ENCODE assay signal across 24 mouse cellular contexts in the genomic region with DNA sequence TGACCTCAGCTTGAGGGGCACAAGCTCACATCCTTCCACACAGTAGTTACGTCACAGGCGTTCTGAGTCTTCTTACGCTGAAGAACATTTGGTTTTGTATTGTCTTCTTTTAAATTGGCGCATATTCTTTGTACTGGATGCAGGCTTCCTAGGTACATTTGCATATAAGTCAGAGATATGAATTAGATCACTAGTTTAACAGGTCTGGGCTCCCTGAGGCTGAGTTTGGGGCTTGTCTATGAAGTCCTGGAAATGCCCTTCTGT.
DNase-seq lines count a peak whose midpoint lies in the region; ATAC-seq and TF ChIP-seq lines count a peak whose summit lies in the region.
"Had no signal": no experiment of that assay in that cellular context is flagged by ENCODE, and none has a peak within 500 bp of the region (broad histone marks: within the 10 kb centered on the region; RNA-seq: fewer than 3 reads in every experiment).

No protein-coding gene starts in this region.

- H3K9ac ChIP-seq in heart, embryonic 13.5 days = no peak overlapping the region
- H3K9ac ChIP-seq in heart, adult 2 months (ENCODE audit: low read depth, low read length) = no peak overlapping the region
- no peak overlapping the region for H3K9ac ChIP-seq in hindbrain, postnatal 0 days (replicated peaks; ENCODE audit: low read length)
- no peak overlapping the region for H3K9ac ChIP-seq in ES-Bruce4 (ENCODE audit: low read depth, poor library complexity, severe bottlenecking)
- H3K9ac ChIP-seq: hindbrain, embryonic 15.5 days; intestine, embryonic 15.5 days; liver, embryonic 12.5 days; liver, postnatal 0 days; midbrain, embryonic 12.5 days had no signal

- intact Hi-C loops in heart, adult 2 months (cut with DNase I) = no loop called here

- H3K36me3 ChIP-seq in heart, embryonic 13.5 days = no peaks in the 10 kb centered on the region
- no peaks in the 10 kb centered on the region for H3K36me3 ChIP-seq in heart, adult 2 months (ENCODE audit: control insufficient read depth, insufficient read depth, low read length)
- H3K36me3 ChIP-seq in hindbrain, embryonic 10.5 days = no peaks in the 10 kb centered on the region
- no peaks in the 10 kb centered on the region for H3K36me3 ChIP-seq in hindbrain, postnatal 0 days (ENCODE audit: insufficient read depth, low read length)
- no peaks in the 10 kb centered on the region for H3K36me3 ChIP-seq in ES-Bruce4 (ENCODE audit: control insufficient read depth, insufficient read depth, low read length, poor library complexity, severe bottlenecking)
- H3K36me3 ChIP-seq: hindbrain, embryonic 15.5 days; intestine, embryonic 15.5 days; liver, embryonic 12.5 days; midbrain, embryonic 12.5 days had no signal

- no peaks in the 10 kb centered on the region for H3K27me3 ChIP-seq in heart, embryonic 13.5 days (replicated peaks)
- H3K27me3 ChIP-seq in heart, adult 2 months (ENCODE audit: control insufficient read depth, insufficient read depth, low read length) = no peaks in the 10 kb centered on the region
- H3K27me3 ChIP-seq in hindbrain, embryonic 10.5 days (ENCODE audit: insufficient read depth, poor library complexity, severe bottlenecking) = no peaks in the 10 kb centered on the region
- H3K27me3 ChIP-seq in hindbrain, postnatal 0 days (ENCODE audit: insufficient read depth, low read length) = no peaks in the 10 kb centered on the region
- H3K27me3 ChIP-seq in ES-Bruce4 (ENCODE audit: control insufficient read depth, insufficient read depth, low read length, poor library complexity, severe bottlenecking) = no peaks in the 10 kb centered on the region
- H3K27me3 ChIP-seq: CH12.LX; hindbrain, embryonic 15.5 days; intestine, embryonic 15.5 days; liver, embryonic 12.5 days; midbrain, embryonic 12.5 days; Patski had no signal

- no peaks in the 10 kb centered on the region for H3K79me2 ChIP-seq in heart, adult 2 months (replicated peaks; ENCODE audit: control insufficient read depth, insufficient read depth, low read length)

- peak overlapping the region; percentile 32; the same call in 1 of the 2 replicates for H3K27ac ChIP-seq in heart, embryonic 13.5 days (replicated peaks)
- H3K27ac ChIP-seq in heart, adult 2 months = no peak overlapping the region
- peak overlapping the region; percentile 69 for H3K27ac ChIP-seq in hindbrain, embryonic 10.5 days
- no peak overlapping the region for H3K27ac ChIP-seq in hindbrain, postnatal 0 days
- peak overlapping the region; percentile 62 for H3K27ac ChIP-seq in ES-Bruce4 (ENCODE audit: insufficient read depth, low read length)
- H3K27ac ChIP-seq: gastrocnemius, adult 2 months; hindbrain, embryonic 15.5 days; intestine, embryonic 15.5 days; liver, embryonic 12.5 days; midbrain, embryonic 12.5 days had no signal

- no peak overlapping the region for H3K4me3 ChIP-seq in heart, embryonic 13.5 days
- H3K4me3 ChIP-seq in heart, adult 2 months = no peak overlapping the region
- no peak overlapping the region for H3K4me3 ChIP-seq in hindbrain, embryonic 10.5 days
- H3K4me3 ChIP-seq in hindbrain, postnatal 0 days (ENCODE audit: low read length) = no peak overlapping the region
- no peak overlapping the region for H3K4me3 ChIP-seq in ES-Bruce4 (ENCODE audit: low read depth, low read length)
- H3K4me3 ChIP-seq: gastrocnemius, adult 2 months; hindbrain, embryonic 15.5 days; intestine, embryonic 15.5 days; liver, embryonic 12.5 days; midbrain, embryonic 12.5 days had no signal

- H3K4me1 ChIP-seq in heart, embryonic 13.5 days = peaks cover 22% of the 10 kb centered on the region
- no peaks in the 10 kb centered on the region; the same call in 1 of the 2 replicates for H3K4me1 ChIP-seq in heart, adult 2 months (ENCODE audit: control insufficient read depth, insufficient read depth, low read length)
- peaks cover 36% of the 10 kb centered on the region for H3K4me1 ChIP-seq in hindbrain, embryonic 10.5 days (replicated peaks)
- H3K4me1 ChIP-seq in hindbrain, postnatal 0 days (ENCODE audit: insufficient read depth, low read length) = no peaks in the 10 kb centered on the region
- H3K4me1 ChIP-seq in ES-Bruce4 (ENCODE audit: control insufficient read depth, insufficient read depth, low read length) = peaks cover 6% of the 10 kb centered on the region

- no peak for DNase-seq in heart, adult 2 months
- no peak for DNase-seq in hindbrain, embryonic 10.5 days (ENCODE audit: low spot score)
- DNase-seq in hindbrain, postnatal 0 days (ENCODE audit: low spot score) = no peak
- DNase-seq in frontal cortex, postnatal 25 days (ENCODE audit: low spot score in 2 of 2) = no peak
- no peak for DNase-seq in left cerebral cortex, adult 8-10 months (ENCODE audit: low spot score in 2 of 2)
- DNase-seq: adrenal gland, postnatal 14 days; cerebellum, adult 11 months; cerebellum, adult 9-10 months; cerebellum, postnatal 36 days; gastrocnemius, adult 2 months; gastrocnemius, postnatal 36 days; kidney, adult 2 months; kidney, postnatal 4 days; left cerebral cortex, postnatal 4 days; liver, postnatal 0 days had no signal

- no peak overlapping the region for H3K4me2 ChIP-seq in heart, embryonic 13.5 days
- H3K4me2 ChIP-seq in hindbrain, postnatal 0 days (ENCODE audit: low read depth, low read length) = no peak overlapping the region
- H3K4me2 ChIP-seq: hindbrain, embryonic 15.5 days; intestine, embryonic 15.5 days; liver, embryonic 12.5 days; midbrain, embryonic 12.5 days had no signal

- TF ChIP-seq POLR2A in heart, adult 2 months (IDR thresholded peaks at IDR 0.05; ENCODE audit: insufficient read depth, low read depth, low read length) = no peak
- TF ChIP-seq POLR2A in ES-Bruce4 (IDR thresholded peaks at IDR 0.05; ENCODE audit: insufficient read depth, low read length) = no peak

- no peaks in the 10 kb centered on the region for H3K9me3 ChIP-seq in heart, embryonic 13.5 days
- no peaks in the 10 kb centered on the region for H3K9me3 ChIP-seq in hindbrain, embryonic 10.5 days
- H3K9me3 ChIP-seq in hindbrain, postnatal 0 days (ENCODE audit: low read length) = no peaks in the 10 kb centered on the region
- 0 out of 2 replicates have a peak, but pooled peaks cover 4% of the 10 kb centered on the region for H3K9me3 ChIP-seq in ES-Bruce4 (replicated peaks; ENCODE audit: control insufficient read depth, insufficient read depth, low read length, poor library complexity, severe bottlenecking)
- H3K9me3 ChIP-seq: hindbrain, embryonic 15.5 days; intestine, embryonic 15.5 days; midbrain, embryonic 12.5 days had no signal

- WGBS in heart, embryonic 13.5 days = 75% methylated on average over 4 of the region's 4 CpGs
- WGBS in heart, adult 2 months = 70% methylated on average over 4 of the region's 4 CpGs
- 62% methylated on average over 4 of the region's 4 CpGs for WGBS in hindbrain, embryonic 10.5 days
- WGBS in hindbrain, postnatal 0 days = 78% methylated on average over 4 of the region's 4 CpGs

- no peak for TF ChIP-seq CTCF in heart, adult 2 months (IDR thresholded peaks at IDR 0.05)
- TF ChIP-seq CTCF in hindbrain, postnatal 0 days (IDR thresholded peaks at IDR 0.05; ENCODE audit: low read depth) = no peak
- no peak for TF ChIP-seq CTCF in ES-Bruce4 (IDR thresholded peaks at IDR 0.05; ENCODE audit: low read depth, low read length)

- TF ChIP-seq EP300 in heart, adult 2 months (IDR thresholded peaks at IDR 0.05; ENCODE audit: insufficient read depth, low read depth, low read length) = no peak
- TF ChIP-seq EP300 in ES-Bruce4 (IDR thresholded peaks at IDR 0.05; ENCODE audit: insufficient read depth, low read depth, low read length) = no peak

- ATAC-seq in heart, embryonic 13.5 days (ENCODE audit: extremely low read depth, insufficient number of reproducible peaks, low FRiP score, low TSS enrichment) = no peak
- no peak for ATAC-seq in hindbrain, postnatal 0 days
- ATAC-seq: forebrain, embryonic 14.5 days; intestine, embryonic 15.5 days; liver, embryonic 12.5 days; Patski had no signal

Comparison
In these comparisons a context has a peak if more than half of its experiments do, and no peak if none do; other contexts are left out.
1. H3K27ac ChIP-seq: peak in heart, embryonic 13.5 days (single experiment), hindbrain, embryonic 10.5 days (single experiment) and ES-Bruce4 (single experiment); none in heart, adult 2 months (single experiment) and hindbrain, postnatal 0 days (single experiment).